Mouse (Mus musculus): ENCODE data around the gene Atp9a. TPM values are rescaled to one million over a fixed set of nuclear protein-coding genes. Genes with fewer than 3 reads are reported as not detected.

The Atp9a gene
- polyA plus RNA-seq, 1 experiment from 2014 or later: 8.9 TPM

GRCm38 (mm10) chr2:168669762-168670161, 72.4 kb downstream of the Atp9a start:
- Histone ChIP-seq H3K9me3 (no peaks in the 10 kb centered on the region), H3K27ac (no peak overlapping the region), H3K4me1 (peaks cover 6% of the 10 kb centered on the region; the same call in 1 of the 2 replicates), H3K4me3 (0 out of 2 replicates have a peak overlapping the region, but pooled peaks have one; percentile 3), H3K27me3 (ENCODE audit: insufficient read depth, poor library complexity, severe bottlenecking) (peaks cover 19% of the 10 kb centered on the region; the same call in 1 of the 2 replicates), H3K36me3 (peaks cover 24% of the 10 kb centered on the region)
- 63% methylated on average over 13 of the region's 13 CpGs for WGBS
- DNase-seq (ENCODE audit: low spot score): no peak

- DNase-seq (ENCODE audit: low spot score): no peak
- Histone ChIP-seq H3K4me1 (peaks cover 6% of the 10 kb centered on the region; the same call in 1 of the 2 replicates), H3K4me3 (no peak overlapping the region), H3K36me3 (0 out of 2 replicates have a peak, but pooled peaks cover 8% of the 10 kb centered on the region), H3K27ac (no peak overlapping the region), H3K27me3 (ENCODE audit: insufficient read depth, poor library complexity, severe bottlenecking) (peaks cover 33% of the 10 kb centered on the region), H3K9me3 (no peaks in the 10 kb centered on the region)
- WGBS: 81% methylated on average over 13 of the region's 13 CpGs
Observed at GRCm38 (mm10) chr2:168667745-168668144, 74.5 kb downstream of the Atp9a start.

DNA sequence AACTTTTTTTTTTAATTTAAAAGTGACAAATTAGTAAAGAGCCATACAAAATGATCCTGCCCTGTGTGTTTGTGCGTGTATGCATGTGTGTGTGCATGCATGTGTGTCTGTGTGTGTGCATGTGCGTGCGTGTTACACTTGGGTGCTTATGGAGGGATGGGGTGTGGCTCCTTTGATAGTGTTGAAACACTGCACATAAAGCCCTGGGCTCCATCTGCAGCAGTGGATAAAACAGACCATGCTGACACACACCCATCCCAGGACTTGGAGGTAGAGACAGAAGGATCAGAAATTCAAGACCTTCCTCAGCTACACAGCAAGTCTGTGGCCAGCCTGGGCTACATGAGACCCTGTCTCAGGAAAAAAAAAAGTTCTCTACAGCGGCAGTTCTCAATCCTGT, 76.5 kb downstream of the Atp9a start:
- no peak overlapping the region for H3K27ac ChIP-seq
- H3K36me3 ChIP-seq: no peaks in the 10 kb centered on the region
- peaks cover 11% of the 10 kb centered on the region for H3K4me1 ChIP-seq
- peaks cover 48% of the 10 kb centered on the region for H3K27me3 ChIP-seq (ENCODE audit: insufficient read depth, poor library complexity, severe bottlenecking)
- H3K4me3 ChIP-seq: no peak overlapping the region
- no peak for DNase-seq (ENCODE audit: low spot score)
- WGBS: 81% methylated on average over 4 of the region's 4 CpGs
- no peaks in the 10 kb centered on the region for H3K9me3 ChIP-seq

- H3K4me3 ChIP-seq: no peak overlapping the region
- H3K36me3 ChIP-seq: no peaks in the 10 kb centered on the region
- peaks cover 14% of the 10 kb centered on the region for H3K4me1 ChIP-seq
- H3K27me3 ChIP-seq (ENCODE audit: insufficient read depth, poor library complexity, severe bottlenecking): peaks cover 34% of the 10 kb centered on the region
- DNase-seq (ENCODE audit: low spot score): no peak
- H3K9me3 ChIP-seq: no peaks in the 10 kb centered on the region
- H3K27ac ChIP-seq: no peak overlapping the region
- WGBS: 66% methylated on average over 5 of the region's 5 CpGs
Observed at GRCm38 (mm10) chr2:168663716-168664115, 78.5 kb downstream of the Atp9a start.

DNA sequence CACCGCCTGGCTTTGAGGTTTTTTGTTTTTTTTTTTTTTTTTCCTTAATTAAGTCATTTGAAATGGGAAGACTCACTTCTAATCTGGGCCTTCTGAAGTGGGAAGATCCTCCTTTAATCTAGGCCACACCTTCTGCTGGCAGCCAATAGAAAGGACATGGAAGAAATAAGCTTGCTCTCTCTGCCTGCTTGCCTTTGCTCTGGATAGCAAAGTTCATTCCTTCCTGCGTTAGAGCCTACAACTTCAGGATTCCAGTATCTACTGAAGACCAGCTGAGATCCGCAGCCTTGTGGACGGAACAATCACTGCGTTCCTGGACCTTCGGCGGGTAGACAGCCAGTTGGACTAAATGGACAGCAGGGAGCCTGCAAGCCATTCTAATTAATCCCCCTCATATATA, 79.0 kb downstream of the Atp9a start:
- DNase-seq (ENCODE audit: low spot score): no peak
- Histone ChIP-seq H3K4me3 (no peak overlapping the region), H3K36me3 (no peaks in the 10 kb centered on the region), H3K4me1 (peaks cover 18% of the 10 kb centered on the region), H3K9me3 (no peaks in the 10 kb centered on the region), H3K27me3 (ENCODE audit: insufficient read depth, poor library complexity, severe bottlenecking) (peaks cover 31% of the 10 kb centered on the region), H3K27ac (no peak overlapping the region)
- WGBS: 84% methylated on average over 7 of the region's 7 CpGs

DNA sequence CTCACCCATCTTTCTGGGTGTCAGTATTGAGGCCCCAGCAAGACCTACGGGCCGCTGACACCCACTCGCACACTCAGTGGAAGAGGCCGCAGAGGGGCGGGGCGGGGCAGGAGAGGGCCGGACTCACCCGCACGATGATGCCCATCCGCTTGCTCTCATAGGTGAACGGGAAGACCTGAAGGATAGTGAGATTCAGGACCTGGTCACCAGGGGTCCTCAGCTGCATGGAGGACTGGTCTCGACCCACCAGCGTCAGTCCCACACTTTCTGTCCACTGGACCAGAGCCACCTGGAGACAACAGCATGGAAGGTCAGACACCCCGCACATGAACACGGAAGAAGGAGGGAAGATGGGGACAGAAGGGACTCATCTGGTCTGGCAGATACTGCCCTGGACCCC, 80.4 kb downstream of the Atp9a start:
- H3K27me3 ChIP-seq (ENCODE audit: insufficient read depth, poor library complexity, severe bottlenecking): peaks cover 31% of the 10 kb centered on the region
- no peaks in the 10 kb centered on the region for H3K36me3 ChIP-seq
- H3K4me3 ChIP-seq: no peak overlapping the region
- WGBS: 53% methylated on average over 15 of the region's 15 CpGs
- H3K9me3 ChIP-seq: no peaks in the 10 kb centered on the region
- no peak for DNase-seq (ENCODE audit: low spot score)
- no peak overlapping the region for H3K27ac ChIP-seq
- peaks cover 24% of the 10 kb centered on the region for H3K4me1 ChIP-seq

DNA sequence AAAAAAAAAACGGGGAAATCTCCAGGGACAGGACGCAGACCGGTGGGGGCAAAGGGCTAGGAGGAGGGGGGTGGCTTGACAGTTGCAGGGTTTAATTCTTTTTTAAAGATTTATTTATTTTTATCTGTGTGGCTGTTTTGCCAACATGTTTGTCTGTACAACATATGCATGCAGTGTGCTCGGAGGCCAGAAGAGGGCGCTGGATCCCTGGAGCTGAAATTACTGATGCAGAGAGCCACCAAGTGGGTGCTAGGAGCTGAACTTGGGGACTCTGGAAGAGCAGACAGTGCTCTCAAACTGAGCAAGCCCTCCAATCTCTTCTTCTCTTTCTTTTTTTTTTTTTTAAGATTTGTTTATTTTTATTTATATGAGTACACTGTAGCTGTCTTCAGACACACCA, 81.9 kb downstream of the Atp9a start:
- no peaks in the 10 kb centered on the region for H3K9me3 ChIP-seq
- peaks cover 31% of the 10 kb centered on the region for H3K27me3 ChIP-seq (ENCODE audit: insufficient read depth, poor library complexity, severe bottlenecking)
- 47% methylated on average over 5 of the region's 5 CpGs for WGBS
- H3K27ac ChIP-seq: no peak overlapping the region
- no peak overlapping the region for H3K4me3 ChIP-seq
- H3K4me1 ChIP-seq: peaks cover 30% of the 10 kb centered on the region
- no peak for DNase-seq (ENCODE audit: low spot score)
- H3K36me3 ChIP-seq: no peaks in the 10 kb centered on the region

DNA sequence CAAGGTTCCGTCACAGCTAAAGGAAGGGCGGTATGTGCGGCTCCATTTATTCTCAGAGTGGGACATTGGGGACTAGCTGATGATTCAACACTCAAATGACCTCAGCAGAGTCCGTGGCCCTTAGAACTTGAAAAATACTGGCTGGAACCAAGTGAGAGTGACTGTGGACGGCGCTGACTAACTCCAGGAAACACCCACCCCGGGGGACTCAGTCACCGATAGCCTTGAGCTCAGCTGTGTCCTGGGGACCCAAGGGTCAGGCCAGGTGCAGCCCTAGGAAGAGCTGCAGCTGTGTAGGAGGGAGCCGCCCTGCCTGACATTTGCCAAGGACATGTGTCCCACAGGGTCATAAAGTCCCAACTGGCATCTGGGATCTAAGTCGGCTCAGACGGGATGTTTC, 83.7 kb downstream of the Atp9a start:
- WGBS: 80% methylated on average over 11 of the region's 11 CpGs
- peaks cover 35% of the 10 kb centered on the region for H3K27me3 ChIP-seq (ENCODE audit: insufficient read depth, poor library complexity, severe bottlenecking)
- H3K27ac ChIP-seq: no peak overlapping the region
- H3K9me3 ChIP-seq: no peaks in the 10 kb centered on the region
- H3K36me3 ChIP-seq: 0 out of 2 replicates have a peak, but pooled peaks cover 2% of the 10 kb centered on the region
- peaks cover 46% of the 10 kb centered on the region for H3K4me1 ChIP-seq
- DNase-seq (ENCODE audit: low spot score): no peak
- H3K4me3 ChIP-seq: no peak overlapping the region

DNA sequence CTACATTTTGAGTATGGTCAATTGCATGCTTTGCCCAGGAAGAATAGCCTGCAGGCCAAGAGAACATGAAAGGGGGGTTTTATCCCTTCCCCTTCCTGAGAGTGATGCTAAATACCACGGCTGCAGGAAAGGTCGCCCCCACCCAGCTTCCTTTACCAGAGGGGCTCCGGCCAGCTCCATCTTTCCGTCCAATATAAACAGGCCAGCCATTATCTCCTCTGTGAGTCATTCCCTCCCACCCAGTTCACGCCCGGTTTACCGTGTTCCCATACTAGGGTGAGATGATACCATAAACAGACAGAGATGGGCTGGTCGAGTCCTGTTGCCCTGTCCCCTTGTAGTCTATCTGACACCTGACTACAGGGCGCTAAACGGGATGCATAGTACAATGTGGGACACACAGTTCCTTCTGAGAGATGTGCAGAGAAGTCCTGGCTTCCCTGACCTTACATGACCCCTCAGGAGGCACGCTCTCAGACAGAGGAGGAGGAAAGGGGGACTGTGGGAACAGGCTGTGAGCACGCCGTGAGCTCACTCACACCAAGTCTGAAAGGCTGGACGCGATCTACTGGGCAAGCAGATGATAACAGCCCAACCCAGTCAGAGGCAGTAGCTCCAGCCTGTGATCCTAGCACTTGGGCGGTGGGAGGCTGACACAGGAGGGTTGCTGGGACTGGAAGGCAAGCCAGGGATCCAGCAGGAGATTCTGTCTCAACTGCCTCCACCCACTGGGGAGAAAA, 85.5 kb downstream of the Atp9a start:
- H3K27ac ChIP-seq: no peak overlapping the region
- H3K4me3 ChIP-seq: no peak overlapping the region
- WGBS: 42% methylated on average over 16 of the region's 16 CpGs
- no peaks in the 10 kb centered on the region for H3K9me3 ChIP-seq
- H3K4me1 ChIP-seq: peaks cover 44% of the 10 kb centered on the region
- H3K36me3 ChIP-seq: peaks cover 5% of the 10 kb centered on the region; the same call in 1 of the 2 replicates
- DNase-seq (ENCODE audit: low spot score): no peak
- peaks cover 34% of the 10 kb centered on the region for H3K27me3 ChIP-seq (ENCODE audit: insufficient read depth, poor library complexity, severe bottlenecking)

- Histone ChIP-seq H3K9me3 (no peaks in the 10 kb centered on the region), H3K4me3 (no peak overlapping the region), H3K27me3 (ENCODE audit: insufficient read depth, poor library complexity, severe bottlenecking) (peaks cover 39% of the 10 kb centered on the region), H3K36me3 (peaks cover 5% of the 10 kb centered on the region; the same call in 1 of the 2 replicates), H3K27ac (peak overlapping the region; percentile 64), H3K4me1 (peaks cover 44% of the 10 kb centered on the region)
- no peak for DNase-seq (ENCODE audit: low spot score)
- WGBS: 61% methylated on average over 17 of the region's 17 CpGs
Observed at GRCm38 (mm10) chr2:168654983-168655669, 87.1 kb downstream of the Atp9a start.

- DNase-seq (ENCODE audit: low spot score): no peak
- H3K36me3 ChIP-seq: peaks cover 5% of the 10 kb centered on the region; the same call in 1 of the 2 replicates
- no peaks in the 10 kb centered on the region for H3K9me3 ChIP-seq
- peak overlapping the region; percentile 64 for H3K27ac ChIP-seq
- WGBS: 47% methylated on average over 9 of the region's 9 CpGs
- H3K27me3 ChIP-seq (ENCODE audit: insufficient read depth, poor library complexity, severe bottlenecking): peaks cover 41% of the 10 kb centered on the region
- peaks cover 41% of the 10 kb centered on the region for H3K4me1 ChIP-seq
- no peak overlapping the region for H3K4me3 ChIP-seq
Observed at GRCm38 (mm10) chr2:168654482-168654881, 87.7 kb downstream of the Atp9a start.

- Histone ChIP-seq H3K4me3 (no peak overlapping the region), H3K9me3 (no peaks in the 10 kb centered on the region), H3K4me1 (peaks cover 29% of the 10 kb centered on the region), H3K27me3 (ENCODE audit: insufficient read depth, poor library complexity, severe bottlenecking) (peaks cover 69% of the 10 kb centered on the region), H3K36me3 (peaks cover 7% of the 10 kb centered on the region; the same call in 1 of the 2 replicates), H3K27ac (no peak overlapping the region)
- no peak for DNase-seq (ENCODE audit: low spot score)
- 45% methylated on average over 7 of the region's 7 CpGs for WGBS
Observed at GRCm38 (mm10) chr2:168651757-168652156, 90.5 kb downstream of the Atp9a start.

- H3K27me3 ChIP-seq (ENCODE audit: insufficient read depth, poor library complexity, severe bottlenecking): peaks cover 84% of the 10 kb centered on the region
Observed at GRCm38 (mm10) chr2:168648171-168648570, 94.0 kb downstream of the Atp9a start.

More at GRCm38 (mm10) chr2:168648171-168648570, 94.0 kb downstream of the Atp9a start:
- peaks cover 9% of the 10 kb centered on the region; the same call in 1 of the 2 replicates for H3K4me1 ChIP-seq
- peaks cover 12% of the 10 kb centered on the region for H3K36me3 ChIP-seq
- WGBS: 60% methylated on average over 8 of the region's 8 CpGs
- H3K9me3 ChIP-seq: no peaks in the 10 kb centered on the region
- no peak overlapping the region for H3K4me3 ChIP-seq
- no peak for DNase-seq (ENCODE audit: low spot score)
- no peak overlapping the region for H3K27ac ChIP-seq

Measured in heart, embryonic 10.5 days (tissue).